Mouse (Mus musculus): ENCODE measurements around the gene Ss18l2.

Gene Ss18l2

GRCm38 (mm10) chr9:121759091-121760081 is 49.3 kb downstream of the Ss18l2 start, which contains the start of gene Zfp651:
TSS of gene Zfp651 (plus strand) at chr9:121759330.
- peak; percentile 71 for DNase-seq (ENCODE audit: low read depth, low spot score)

- peak; percentile 77 for DNase-seq (ENCODE audit: low read depth, low spot score)
Observed at GRCm38 (mm10) chr9:121760271-121761090, 50.4 kb downstream of the Ss18l2 start.

- no peak for DNase-seq (ENCODE audit: low read depth, low spot score)
Observed at GRCm38 (mm10) chr9:121761091-121761665, 51.0 kb downstream of the Ss18l2 start.

GRCm38 (mm10) chr9:121761787-121762186 is 51.7 kb downstream of the Ss18l2 start:
- no peak for DNase-seq (ENCODE audit: low read depth, low spot score)

- DNase-seq (ENCODE audit: low read depth, low spot score): no peak
Observed at GRCm38 (mm10) chr9:121762248-121762647, 52.1 kb downstream of the Ss18l2 start.

GRCm38 (mm10) chr9:121762761-121763160 is 52.6 kb downstream of the Ss18l2 start:
- DNase-seq (ENCODE audit: low read depth, low spot score): no peak

Measured in embryo, embryonic 11.5 days (tissue).